Mouse (Mus musculus) ES-E14 (cell line): ENCODE measurements around the gene 9530003J23Rik.

Experiments used
- HCFC1 ChIP-seq: IDR thresholded peaks from 2 replicates; pipeline ENCODE4 v1.6.1; 2012; ENCODE audit warnings: low read length, inconsistent platforms, borderline replicate concordance; ENCODE audit not compliant: insufficient read depth
- ZC3H11A ChIP-seq: IDR thresholded peaks from 2 replicates; pipeline ENCODE4 v1.6.1; 2012; ENCODE audit warnings: low read depth, mild to moderate bottlenecking, inconsistent platforms, low read length, borderline replicate concordance

GRCm38 (mm10) chr10:117199701-117200100 lies 38.8 kb downstream of the 9530003J23Rik start:
- TF ChIP-seq ZC3H11A, result no peak
- TF ChIP-seq HCFC1, result no peak
